Mouse (Mus musculus) C2C12 (cell line): Measurements from ENCODE around the gene Dgat2l6. TPM values are rescaled to one million over a fixed set of nuclear protein-coding genes. Genes with fewer than 3 reads are reported as not detected.

ENCODE experiments used
- H3K27me3 ChIP-seq: one replicate; pipeline ENCODE4 v1.6.1; 2011; ENCODE audit not compliant: control insufficient read depth, insufficient read depth, insufficient read length
- H3K36me3 ChIP-seq: one replicate; pipeline ENCODE4 v1.6.1; 2011; ENCODE audit not compliant: control insufficient read depth, insufficient read depth
- H3K4me3 ChIP-seq: one replicate; pipeline ENCODE4 v1.5.1; 2011; ENCODE audit warnings: mild to moderate bottlenecking, control low read depth; ENCODE audit not compliant: poor library complexity, insufficient read depth, severe bottlenecking
- H3K79me2 ChIP-seq: one replicate; pipeline ENCODE4 v1.6.1; 2011; ENCODE audit not compliant: control insufficient read depth, insufficient read depth
- H3K79me3 ChIP-seq: one replicate; pipeline ENCODE4 v1.6.1; 2011; ENCODE audit warnings: low read depth, control low read depth
- H3ac ChIP-seq: one replicate; pipeline ENCODE3; 2011; ENCODE audit warnings: low read depth; ENCODE audit not compliant: control insufficient read depth, insufficient read length
- CEBPB ChIP-seq: IDR thresholded peaks from one replicate; pipeline ENCODE4 v1.6.1; 2011; ENCODE audit warnings: low read depth, mild to moderate bottlenecking, control low read depth, moderate library complexity
- CTCF ChIP-seq: IDR thresholded peaks from one replicate; pipeline ENCODE4 v1.5.1; 2011; ENCODE audit not compliant: control insufficient read depth, insufficient read depth, insufficient read length
- FOSL1 ChIP-seq: IDR thresholded peaks from one replicate; pipeline ENCODE4 v1.8.0; 2011; ENCODE audit warnings: mild to moderate bottlenecking, low read length; ENCODE audit not compliant: poor library complexity, insufficient read depth, severe bottlenecking
- MAX ChIP-seq: IDR thresholded peaks from one replicate; pipeline ENCODE4 v1.6.1; 2011; ENCODE audit warnings: mild to moderate bottlenecking, control low read depth
- MYOD1 ChIP-seq: IDR thresholded peaks from one replicate; pipeline ENCODE4 v1.6.1; 2011; ENCODE audit warnings: low read depth; ENCODE audit not compliant: control insufficient read depth, insufficient read length
- MYOG ChIP-seq: IDR thresholded peaks from one replicate; pipeline ENCODE4 v1.6.1; 2011; ENCODE audit not compliant: control insufficient read depth, insufficient read length; ENCODE audit errors: extremely low read depth
- USF1 ChIP-seq: IDR thresholded peaks from one replicate; pipeline ENCODE4 v1.6.1; 2011; ENCODE audit warnings: low read depth, mild to moderate bottlenecking, control low read depth, moderate library complexity
- polyA plus RNA-seq: library from polyadenylated mRNA; unstranded; fragments of >200 nt; fragmentation: generic; extraction: Trizol; gene quantifications from one replicate; pipeline ENCODE4 v1.2.1, GENCODE M21; 2012; ENCODE audit warnings: missing spikeins

The Dgat2l6 gene
- polyA plus RNA-seq, 1 experiment, result not detected

- H3K79me2 ChIP-seq, result no peaks in the 10 kb centered on the region
- H3K36me3 ChIP-seq, result peaks cover 8% of the 10 kb centered on the region
- H3K79me3 ChIP-seq, result no peaks in the 10 kb centered on the region
- no peak overlapping the region for H3ac ChIP-seq
- no peaks in the 10 kb centered on the region for H3K27me3 ChIP-seq
- TF ChIP-seq MYOG, result no peak
- TF ChIP-seq USF1, result no peak
- no peak for TF ChIP-seq MYOD1
- no peak for TF ChIP-seq CTCF
- no peak for TF ChIP-seq CEBPB
- no peak for TF ChIP-seq MAX
- TF ChIP-seq FOSL1, result no peak
- no peak overlapping the region for H3K4me3 ChIP-seq
Measured at GRCm38 (mm10) chrX:100504175-100504851, 20.3 kb upstream of the Dgat2l6 start.

DNA sequence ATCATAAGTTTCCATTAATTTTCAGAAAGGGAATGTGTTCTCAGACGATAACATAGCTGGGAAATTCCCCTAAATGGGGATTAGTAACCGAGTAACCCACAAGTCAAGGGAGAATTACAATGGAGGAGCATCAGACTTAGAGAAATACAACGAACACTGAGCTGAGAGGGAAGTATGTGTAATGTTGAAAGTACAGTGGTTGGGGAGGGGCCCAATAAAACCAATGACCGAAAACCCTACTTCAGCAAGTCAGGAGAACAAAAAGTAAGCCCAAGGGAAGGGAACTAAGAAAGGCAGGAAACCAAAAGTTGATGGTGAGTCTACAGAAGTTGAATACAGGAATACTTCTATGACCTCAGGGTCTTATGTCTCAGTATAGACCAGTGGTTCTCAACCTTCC lies 16.5 kb upstream of the Dgat2l6 start:
- Histone ChIP-seq H3K79me2 (no peaks in the 10 kb centered on the region), H3K27me3 (no peaks in the 10 kb centered on the region), H3K79me3 (no peaks in the 10 kb centered on the region), H3K4me3 (no peak overlapping the region), H3ac (no peak overlapping the region), H3K36me3 (peaks cover 8% of the 10 kb centered on the region)
- no peak for TF ChIP-seq USF1
- no peak for TF ChIP-seq MAX
- TF ChIP-seq CEBPB, result no peak
- TF ChIP-seq MYOG, result no peak

DNA sequence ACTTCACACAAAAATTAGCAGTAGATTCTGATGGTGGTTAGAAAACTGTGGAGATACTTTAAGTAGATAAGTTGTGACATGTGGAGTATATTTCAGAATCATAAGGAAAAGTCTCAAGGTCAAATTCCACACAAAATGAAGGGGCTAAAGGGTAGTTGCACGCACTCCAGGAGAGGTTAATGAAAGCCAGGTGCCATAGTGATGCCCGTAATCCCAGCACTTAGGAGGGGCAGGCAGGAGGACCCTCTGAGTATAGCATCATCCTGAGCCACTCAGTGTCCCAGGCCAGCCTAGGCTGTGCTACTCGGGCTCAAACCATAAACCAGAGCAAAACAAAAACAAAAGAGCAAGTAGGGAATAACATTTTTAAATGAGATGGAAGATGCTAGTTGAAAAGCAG lies 14.7 kb upstream of the Dgat2l6 start:
- H3K4me3 ChIP-seq, result no peak overlapping the region
- H3ac ChIP-seq, result no peak overlapping the region
- H3K27me3 ChIP-seq, result no peaks in the 10 kb centered on the region
- no peaks in the 10 kb centered on the region for H3K79me2 ChIP-seq
- H3K36me3 ChIP-seq, result peaks cover 8% of the 10 kb centered on the region
- no peaks in the 10 kb centered on the region for H3K79me3 ChIP-seq
- no peak for TF ChIP-seq MYOG

DNA sequence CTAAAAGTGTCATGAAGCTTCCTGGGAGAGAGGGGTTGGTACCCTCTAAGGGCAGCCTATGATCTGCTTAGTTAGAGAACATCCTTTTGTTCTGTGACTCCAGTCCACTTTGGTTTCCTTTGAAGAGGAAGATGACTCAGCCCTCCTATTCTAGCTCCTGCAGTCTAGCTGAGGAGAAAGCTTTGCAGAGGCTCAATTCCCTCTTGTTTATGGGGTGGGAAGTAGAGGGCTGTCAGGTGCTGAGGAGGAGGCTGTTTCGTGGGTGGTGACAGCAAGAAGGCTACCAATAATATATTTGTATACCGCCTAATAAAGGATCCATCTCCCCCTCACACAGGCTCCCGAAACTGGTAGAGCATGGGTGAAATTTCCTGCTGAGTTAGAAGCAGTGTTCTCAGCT lies 8.0 kb upstream of the Dgat2l6 start:
- no peaks in the 10 kb centered on the region for H3K36me3 ChIP-seq
- H3K4me3 ChIP-seq, result no peak overlapping the region
- no peak overlapping the region for H3ac ChIP-seq
- no peaks in the 10 kb centered on the region for H3K79me2 ChIP-seq
- TF ChIP-seq USF1 (no peak), CTCF (no peak), MYOD1 (no peak), CEBPB (no peak), FOSL1 (no peak), MYOG (no peak), MAX (no peak)
- H3K27me3 ChIP-seq, result no peaks in the 10 kb centered on the region
- no peaks in the 10 kb centered on the region for H3K79me3 ChIP-seq

DNA sequence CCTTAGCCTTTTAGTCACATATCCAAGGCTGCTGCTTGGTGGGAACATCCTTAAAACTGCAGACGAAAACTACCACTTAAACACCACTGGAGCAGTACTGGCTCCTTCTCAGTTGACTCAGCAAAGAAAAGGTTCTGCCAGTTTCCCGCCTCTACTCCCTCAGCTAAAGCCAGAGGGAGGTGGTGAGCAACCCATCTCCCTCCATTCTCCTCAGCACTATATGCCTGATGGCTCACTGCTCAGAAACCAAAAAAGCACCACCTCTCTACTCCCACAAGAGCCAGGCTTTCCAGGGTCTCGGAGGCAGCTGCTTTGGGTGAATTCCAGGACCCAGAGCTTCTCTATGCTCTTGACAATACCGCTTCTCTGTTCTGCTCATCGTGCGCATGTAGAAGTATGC lies 7.0 kb upstream of the Dgat2l6 start:
- Histone ChIP-seq H3K36me3 (no peaks in the 10 kb centered on the region), H3K27me3 (no peaks in the 10 kb centered on the region), H3K79me2 (no peaks in the 10 kb centered on the region), H3K79me3 (no peaks in the 10 kb centered on the region), H3ac (no peak overlapping the region), H3K4me3 (no peak overlapping the region)
- TF ChIP-seq MYOG (no peak), MYOD1 (no peak), CEBPB (no peak), USF1 (no peak), MAX (no peak), CTCF (no peak), FOSL1 (no peak)

GRCm38 (mm10) chrX:100518532-100518931 lies 6.1 kb upstream of the Dgat2l6 start:
- no peaks in the 10 kb centered on the region for H3K79me3 ChIP-seq
- H3K27me3 ChIP-seq, result no peaks in the 10 kb centered on the region
- H3K36me3 ChIP-seq, result no peaks in the 10 kb centered on the region
- TF ChIP-seq MAX, result no peak
- no peak for TF ChIP-seq FOSL1
- no peak for TF ChIP-seq CEBPB
- TF ChIP-seq MYOD1, result no peak
- no peak for TF ChIP-seq CTCF
- no peak for TF ChIP-seq MYOG
- no peak for TF ChIP-seq USF1
- no peak overlapping the region for H3K4me3 ChIP-seq
- no peaks in the 10 kb centered on the region for H3K79me2 ChIP-seq
- no peak overlapping the region for H3ac ChIP-seq
